Mouse (Mus musculus) gastrocnemius, postnatal 14 days (tissue): ENCODE measurements around the gene 4930539E08Rik. TPM values are rescaled to one million over a fixed set of nuclear protein-coding genes. Genes with fewer than 3 reads are reported as not detected.

Source experiments
- DNase-seq: peaks from one replicate; pipeline ENCODE4 v3.0.0; 2021; ENCODE audit warnings: mixed read lengths
- intact Hi-C: fragments of 180-260 bp; cut with DNase I; formaldehyde crosslinking; loops from one replicate; pipeline ENCODE4 v1.15.1; 2025; ENCODE audit warnings: low total_unique reads
- total RNA-seq, 2 experiments: library from RNA; stranded (reverse); gene quantifications; 2 replicates each; pipeline ENCODE4 v1.2.3; 2021

The 4930539E08Rik gene
- total RNA-seq, 2 experiments from 2014 or later = 0.04 TPM; not detected in 1

- no peak for DNase-seq
- intact Hi-C loops = no loop called here
Measured at GRCm38 (mm10) chr17:28869412-28870110, 45.6 kb downstream of the 4930539E08Rik start.

- intact Hi-C loops = no loop called here
- no peak for DNase-seq
Measured at GRCm38 (mm10) chr17:28867381-28867780, 47.7 kb downstream of the 4930539E08Rik start.

GRCm38 (mm10) chr17:28866921-28867320, 48.2 kb downstream of the 4930539E08Rik start:
- no peak for DNase-seq
- intact Hi-C loops = no loop called here

GRCm38 (mm10) chr17:28864464-28864863, 50.7 kb downstream of the 4930539E08Rik start:
- intact Hi-C loops = no loop called here
- DNase-seq = no peak

- intact Hi-C loops = no loop called here
- DNase-seq = no peak
Measured at GRCm38 (mm10) chr17:28863926-28864325, 51.2 kb downstream of the 4930539E08Rik start.

- DNase-seq = no peak
- intact Hi-C loops = no loop called here
Measured at GRCm38 (mm10) chr17:28858205-28858604, 56.9 kb downstream of the 4930539E08Rik start, which contains the start of gene Pnpla1. Pnpla1 (plus strand) TSS chr17:28858411.

- DNase-seq = no peak
- intact Hi-C loops = no loop called here
Measured at GRCm38 (mm10) chr17:28856030-28856429, 59.1 kb downstream of the 4930539E08Rik start.

- no peak for DNase-seq
- intact Hi-C loops = no loop called here
Measured at GRCm38 (mm10) chr17:28855166-28855885, 59.8 kb downstream of the 4930539E08Rik start.

GRCm38 (mm10) chr17:28854377-28854776, 60.7 kb downstream of the 4930539E08Rik start:
- no peak for DNase-seq
- intact Hi-C loops = no loop called here

GRCm38 (mm10) chr17:28850511-28850910, 64.6 kb downstream of the 4930539E08Rik start:
- intact Hi-C loops = no loop called here
- no peak for DNase-seq

- intact Hi-C loops = no loop called here
- DNase-seq = no peak
Measured at GRCm38 (mm10) chr17:28846974-28847617, 68.0 kb downstream of the 4930539E08Rik start.

Other genes with a start within 250 kb of the 4930539E08Rik start
- gene Slc26a8, start 225.1 kb downstream of the 4930539E08Rik start, total RNA-seq = under 1 TPM; 0.33 to 0.64 TPM
- gene Mapk14, start 224.0 kb downstream of the 4930539E08Rik start, total RNA-seq = 10 to 100 TPM; 60.8 to 63.8 TPM
- under 1 TPM in 1 of 2 experiments, not detected in 1; 0.53 TPM for gene AC170998.1, start 189.2 kb downstream of the 4930539E08Rik start, total RNA-seq
- gene Mapk13, start 146.0 kb downstream of the 4930539E08Rik start, total RNA-seq = under 1 TPM; 0.24 to 0.39 TPM
- 10 to 100 TPM; 14.5 to 15.0 TPM for gene Brpf3, start 114.2 kb downstream of the 4930539E08Rik start, total RNA-seq
- gene Pnpla1, start 56.9 kb downstream of the 4930539E08Rik start, total RNA-seq = under 1 TPM in 1 of 2 experiments, not detected in 1; 0.04 TPM
- not detected for gene Pxt1, start 28.5 kb upstream of the 4930539E08Rik start, total RNA-seq
- 10 to 100 TPM; 36.8 to 39.4 TPM for gene Kctd20, start 36.6 kb upstream of the 4930539E08Rik start, total RNA-seq
- 10 to 100 TPM; 25.3 to 29.0 TPM for gene Stk38, start 92.7 kb upstream of the 4930539E08Rik start, total RNA-seq
- gene Srsf3, start 117.3 kb upstream of the 4930539E08Rik start, total RNA-seq = 10 to 100 TPM; 50.7 to 52.3 TPM
- 10 to 100 TPM; 24.1 to 70.7 TPM for gene Cdkn1a, start 175.7 kb upstream of the 4930539E08Rik start, total RNA-seq
- gene Rab44, start 198.8 kb upstream of the 4930539E08Rik start, total RNA-seq = 1 to 10 TPM; 1.2 to 1.6 TPM